Mouse (Mus musculus) thymus, postnatal 14 days (tissue): ENCODE data around the gene 1190005I06Rik.

ENCODE experiments used
- DNase-seq: peaks from one replicate; pipeline ENCODE4 v3.0.0; 2021

The 1190005I06Rik gene

DNA sequence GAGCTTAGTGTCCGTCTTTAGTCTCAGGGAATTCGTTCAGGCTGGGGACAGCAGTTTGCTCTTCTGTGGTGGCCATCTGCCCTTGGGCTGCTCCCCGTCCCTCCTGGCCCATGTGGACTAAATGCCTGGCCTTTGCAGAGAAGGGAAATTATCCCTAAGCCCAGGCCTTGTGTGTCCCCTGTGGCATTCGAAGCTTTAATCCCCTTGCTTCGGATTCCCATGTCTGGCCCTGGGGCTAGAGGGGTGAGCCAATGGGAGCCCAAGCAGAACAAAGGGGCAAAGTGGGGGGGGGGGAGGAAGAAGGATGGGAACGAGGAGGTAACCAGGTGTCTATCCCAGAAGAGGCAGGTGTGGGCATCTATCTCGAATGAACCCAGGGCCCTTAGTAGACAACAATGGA is at the start of gene 1190005I06Rik:
1190005I06Rik (minus strand) TSS at position 101 of the 400 bp plus-strand sequence.
- DNase-seq: no peak

- DNase-seq: peak; percentile 82
Measured at GRCm38 (mm10) chr8:120696401-120697153, 49.1 kb upstream of the 1190005I06Rik start.

- DNase-seq: no peak
Measured at GRCm38 (mm10) chr8:120693861-120694493, 46.5 kb upstream of the 1190005I06Rik start.

- DNase-seq: no peak
Measured at GRCm38 (mm10) chr8:120692934-120693333, 45.5 kb upstream of the 1190005I06Rik start.

DNA sequence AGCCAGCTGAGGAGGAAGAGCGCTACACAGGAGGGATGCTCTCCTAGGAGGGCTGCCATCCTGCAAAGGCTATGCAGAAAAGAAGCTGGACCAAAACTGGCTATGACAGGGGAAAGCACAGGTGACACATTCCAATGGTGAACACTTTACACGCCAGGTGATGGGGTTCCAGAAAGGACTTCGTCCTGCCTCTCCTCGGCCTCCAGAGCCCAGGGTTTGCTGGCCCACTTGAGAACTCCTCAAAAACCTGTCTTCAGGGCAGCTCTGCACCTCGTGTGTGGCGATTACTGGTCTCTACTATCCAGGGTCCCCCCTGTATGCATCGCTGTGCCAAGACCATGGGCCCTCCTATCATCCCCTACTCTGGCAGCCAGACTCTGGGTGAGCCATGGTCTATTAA is 41.1 kb upstream of the 1190005I06Rik start:
- DNase-seq: no peak

- no peak for DNase-seq
Measured at GRCm38 (mm10) chr8:120687786-120688185, 40.4 kb upstream of the 1190005I06Rik start.

- no peak for DNase-seq
Measured at GRCm38 (mm10) chr8:120686576-120686975, 39.1 kb upstream of the 1190005I06Rik start.

GRCm38 (mm10) chr8:120686051-120686450 is 38.6 kb upstream of the 1190005I06Rik start:
- DNase-seq: no peak

- DNase-seq: no peak
Measured at GRCm38 (mm10) chr8:120685591-120685990, 38.2 kb upstream of the 1190005I06Rik start.

DNA sequence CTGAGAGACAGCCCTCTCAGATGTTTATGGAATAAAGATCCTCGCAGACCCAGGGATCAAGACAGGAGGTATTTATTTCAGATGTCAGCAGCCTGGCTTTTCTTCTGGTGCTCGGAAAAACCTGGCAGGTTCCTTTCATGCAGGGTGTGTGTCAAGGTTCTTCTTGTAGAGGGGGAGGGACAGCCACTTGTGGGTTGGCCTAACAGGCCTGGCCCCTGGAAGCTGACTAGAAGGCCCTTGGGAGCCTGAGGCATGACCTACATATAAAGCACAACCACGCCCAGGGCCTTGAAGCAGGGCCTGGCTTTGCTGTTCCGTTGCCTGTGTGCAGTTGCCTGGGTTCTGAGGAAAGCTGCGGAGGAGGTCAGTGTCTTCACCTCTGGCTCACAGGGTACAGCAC is 37.7 kb upstream of the 1190005I06Rik start:
- DNase-seq: no peak

DNA sequence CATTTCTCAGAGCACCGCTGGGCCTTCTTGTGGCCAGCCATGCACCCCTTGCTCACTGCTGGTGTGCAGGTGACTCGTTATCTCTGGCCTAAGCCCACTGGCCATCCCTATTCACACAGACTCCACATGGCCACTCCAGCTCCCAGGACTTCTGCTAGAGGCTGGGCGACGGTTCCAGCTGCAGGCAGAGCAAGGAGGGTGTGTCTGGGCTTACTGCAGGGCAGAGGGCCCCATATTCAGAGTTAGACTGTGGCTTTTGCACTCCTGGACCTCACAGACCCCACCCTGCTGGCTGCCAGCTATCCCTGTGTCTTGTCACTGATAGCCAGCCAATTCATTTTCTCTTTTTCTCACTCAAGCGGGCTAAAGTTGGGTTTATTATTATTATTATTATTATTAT is 36.6 kb upstream of the 1190005I06Rik start:
- DNase-seq: no peak

DNA sequence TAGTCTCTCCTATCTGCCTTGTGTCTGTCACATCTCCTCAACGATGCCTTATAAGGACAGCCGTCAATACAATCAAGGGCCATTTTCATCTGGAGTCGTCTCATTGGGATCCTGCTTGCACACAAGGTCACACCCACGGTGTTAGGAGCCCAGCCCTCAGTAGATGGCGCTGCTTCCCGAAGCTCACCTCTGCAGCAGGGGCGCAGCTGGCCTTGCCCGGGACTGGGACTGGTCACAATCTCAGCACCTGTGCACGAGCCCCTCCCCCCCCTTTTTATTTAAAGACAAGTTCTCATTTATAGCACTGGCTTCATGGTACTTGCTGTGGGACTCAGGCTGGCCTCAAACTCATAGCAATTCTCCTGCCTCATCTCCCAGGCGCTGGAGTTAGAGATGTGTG is 36.2 kb upstream of the 1190005I06Rik start:
- peak; percentile 87 for DNase-seq

GRCm38 (mm10) chr8:120681113-120681512 is 33.7 kb upstream of the 1190005I06Rik start:
- DNase-seq: no peak

DNA sequence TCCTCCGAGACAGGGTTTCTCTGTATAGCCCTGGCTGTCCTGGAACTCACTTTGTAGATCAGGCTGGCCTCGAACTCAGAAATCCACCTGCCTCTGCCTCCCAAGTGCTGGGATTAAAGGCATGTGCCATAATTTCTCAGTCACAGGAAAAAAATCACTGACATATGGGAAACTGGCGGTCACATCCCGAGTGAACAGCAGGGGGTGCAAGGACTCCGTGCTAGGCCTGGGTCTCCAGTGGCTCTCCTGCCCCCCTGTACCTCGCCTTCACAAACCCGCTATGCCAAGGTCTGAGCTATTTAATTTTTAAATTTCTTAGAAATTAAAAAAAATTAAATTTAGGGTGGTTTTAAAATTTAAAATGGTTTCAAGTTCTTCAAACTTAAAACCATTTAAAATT is 33.0 kb upstream of the 1190005I06Rik start:
- DNase-seq: peak; percentile 76

DNA sequence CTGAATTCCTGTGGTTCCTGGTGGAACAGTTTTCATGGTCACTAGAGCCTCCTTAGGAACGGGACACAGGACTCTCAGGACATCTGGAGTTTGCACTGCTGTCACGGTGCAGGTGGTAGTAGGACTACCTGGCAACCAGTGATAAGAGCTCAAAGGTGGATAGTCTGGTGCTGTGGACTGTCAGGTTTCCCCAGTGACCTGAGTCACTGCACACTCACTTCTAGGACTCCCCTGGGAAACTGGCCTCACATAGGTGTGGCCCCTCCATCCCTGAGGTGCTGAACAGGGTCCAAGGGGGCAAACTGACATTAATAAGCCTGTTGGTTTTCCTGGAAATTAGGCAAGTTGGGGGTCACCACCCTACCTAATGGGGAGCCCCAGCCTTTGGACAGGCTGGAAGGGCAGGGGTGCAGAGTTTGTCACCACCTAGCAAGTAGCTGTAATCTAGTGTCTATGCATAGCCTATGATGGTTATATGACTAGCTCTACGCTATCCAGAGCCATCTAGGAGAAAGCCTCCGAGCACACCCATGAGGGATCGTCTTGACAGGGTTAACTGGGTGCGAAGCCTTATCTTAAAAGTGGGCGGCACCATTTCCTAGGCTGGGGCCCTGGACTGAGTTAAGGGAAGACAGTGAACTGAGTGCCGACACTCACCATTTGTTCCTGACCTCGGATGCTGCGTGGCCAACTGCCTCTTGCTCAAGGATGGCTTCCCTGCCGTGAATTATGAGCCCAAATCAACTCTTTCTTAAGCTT is 32.4 kb upstream of the 1190005I06Rik start:
- DNase-seq: no peak

DNA sequence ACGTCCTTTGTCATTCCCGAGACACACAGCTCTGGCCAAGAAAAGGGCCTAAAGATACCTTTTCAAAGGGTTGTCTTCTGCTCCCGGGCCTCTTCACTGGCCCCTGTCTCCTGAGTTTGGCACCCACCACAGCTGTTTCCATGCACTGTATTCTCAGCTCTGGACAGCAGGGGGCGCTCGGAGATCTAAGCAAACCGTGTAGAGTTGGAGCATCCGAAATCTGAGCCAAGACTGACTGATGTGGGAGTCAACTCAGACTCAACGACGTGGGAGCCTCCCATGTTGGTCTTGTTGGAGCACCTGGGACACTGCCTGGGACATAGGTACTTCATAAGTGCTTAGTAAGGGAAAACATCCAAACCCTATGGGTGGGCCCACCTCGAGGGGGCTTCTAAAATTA is 31.0 kb upstream of the 1190005I06Rik start:
- peak; percentile 86 for DNase-seq

DNA sequence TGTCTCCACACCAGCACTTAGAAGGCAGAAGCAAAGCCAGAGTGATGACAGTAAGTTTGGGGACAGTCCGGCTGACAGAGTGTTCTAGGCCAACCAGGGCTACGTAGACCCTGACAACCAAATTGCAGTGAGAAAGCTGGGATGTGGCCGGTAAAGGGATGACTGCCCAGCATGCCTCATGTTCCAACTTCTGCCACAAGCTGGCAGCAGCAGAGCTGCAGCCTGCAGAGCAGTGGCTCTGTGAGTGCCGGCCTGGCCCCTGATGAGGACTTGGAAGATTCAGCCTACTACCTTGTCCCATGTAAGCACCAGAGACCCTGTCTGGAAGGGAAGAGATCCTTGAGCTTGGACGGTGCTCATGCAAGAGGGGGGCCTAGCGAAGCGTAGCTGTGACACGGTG is 28.3 kb upstream of the 1190005I06Rik start:
- DNase-seq: no peak

DNA sequence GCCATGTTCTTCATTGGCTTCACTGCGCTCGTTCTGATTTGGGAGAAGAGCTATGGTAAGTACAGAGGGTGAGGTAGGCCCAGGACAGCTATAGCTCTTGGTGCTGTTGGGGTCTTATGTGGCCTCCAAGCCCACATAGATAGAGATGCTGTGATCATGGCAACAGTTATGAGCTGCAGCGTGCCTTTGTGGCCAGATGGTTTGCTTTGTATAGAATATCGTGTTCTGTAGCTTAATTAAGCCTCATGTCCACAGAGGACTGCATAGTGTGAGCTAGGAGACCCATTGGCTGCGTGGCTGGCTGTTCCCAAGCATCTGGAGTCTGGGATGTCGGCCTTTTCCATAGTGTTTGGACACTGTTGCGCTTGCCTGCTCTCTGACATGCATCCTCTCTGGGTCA is 25.9 kb upstream of the 1190005I06Rik start:
- no peak for DNase-seq

GRCm38 (mm10) chr8:120672626-120673229 is 25.3 kb upstream of the 1190005I06Rik start:
- no peak for DNase-seq

DNA sequence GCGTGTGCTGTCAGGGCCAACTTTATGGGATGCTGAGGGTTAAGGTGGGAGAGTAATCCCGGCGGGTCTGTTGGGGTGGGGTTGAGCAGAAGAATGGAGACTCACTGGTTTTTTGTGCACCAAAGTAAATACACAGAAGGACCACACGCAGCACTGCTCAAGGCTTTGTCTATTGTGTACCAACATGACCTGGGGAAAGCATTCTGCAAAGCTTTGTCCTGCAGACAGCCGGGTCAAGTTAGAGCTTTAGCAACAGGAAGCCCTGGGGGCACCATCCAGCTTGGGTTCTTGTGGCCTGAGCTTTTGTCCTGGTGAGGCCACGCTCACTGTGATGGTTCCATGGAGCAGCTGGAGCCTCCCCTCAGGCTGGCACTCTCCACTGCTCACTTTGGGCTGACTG is 24.3 kb upstream of the 1190005I06Rik start:
- DNase-seq: no peak

GRCm38 (mm10) chr8:120668374-120668905 is 21.0 kb upstream of the 1190005I06Rik start, which contains the start of gene Emc8:
Gene Emc8, minus strand, starts transcription at chr8:120668573.
- DNase-seq: no peak

GRCm38 (mm10) chr8:120667561-120668373 is 20.3 kb upstream of the 1190005I06Rik start, which contains the start of the genes Gm27021 and Cox4i1:
Gene Gm27021, minus strand, starts transcription at chr8:120668079.
Gene Cox4i1, plus strand, starts transcription at chr8:120668222.
- peak; percentile 96 for DNase-seq
